Mouse (Mus musculus) heart, postnatal 36 days (tissue): ENCODE data around the gene Gm6358. TPM values are rescaled to one million over a fixed set of nuclear protein-coding genes. Genes with fewer than 3 reads are reported as not detected.
"Not testable (repeated sequence)": the region's sequence is repeated elsewhere in the genome, so short reads cannot be mapped to it uniquely, and the experiment has no call there.

Experiments
- DNase-seq, 2 experiments: peaks; one replicate each; pipeline ENCODE4 v3.0.0; 2021 to 2022
- intact Hi-C: fragments of 180-260 bp; cut with DNase I; formaldehyde crosslinking; loops from one replicate; pipeline ENCODE4 v1.15.1; 2025
- total RNA-seq, 2 experiments: library from RNA; stranded (reverse); gene quantifications; 2 replicates each; pipeline ENCODE4 v1.2.3; 2021

Gm6358 gene
- total RNA-seq: not detected

GRCm38 (mm10) chr16:89140551-89140950 lies at the start of gene Gm6358:
TSS of gene Gm6358 (plus strand) at chr16:89140851.
- intact Hi-C loops: no loop called here
- no peak for DNase-seq

GRCm38 (mm10) chr16:89150786-89151185 lies 10.1 kb downstream of the Gm6358 start, which contains the start of gene Gm10061:
TSS of gene Gm10061 (plus strand) at chr16:89151086.
- no peak for DNase-seq
- intact Hi-C loops: no loop called here

- no peak for DNase-seq
- intact Hi-C loops: no loop called here
Observed at GRCm38 (mm10) chr16:89157652-89158051, 17.0 kb downstream of the Gm6358 start, which contains the start of gene Gm9789. TSS of gene Gm9789 (plus strand) at chr16:89157952.

- DNase-seq, intact Hi-C loops: not testable (repeated sequence)
Observed at GRCm38 (mm10) chr16:89169190-89169589, 28.5 kb downstream of the Gm6358 start, which contains the start of gene Gm7735. TSS of gene Gm7735 (plus strand) at chr16:89169490.

- no peak for DNase-seq
- intact Hi-C loops: no loop called here
Observed at GRCm38 (mm10) chr16:89174435-89174834, 33.8 kb downstream of the Gm6358 start, which contains the start of gene 1110057P08Rik. TSS of gene 1110057P08Rik (plus strand) at chr16:89174735.

- no peak for DNase-seq
- intact Hi-C loops: no loop called here
Observed at GRCm38 (mm10) chr16:89188621-89189020, 48.0 kb downstream of the Gm6358 start.

Other genes with a start within 250 kb of the Gm6358 start
- gene Krtap19-5, start 244.4 kb upstream of the Gm6358 start, total RNA-seq: not detected
- gene Krtap19-9b, start 208.6 kb upstream of the Gm6358 start, total RNA-seq: not detected
- not detected for gene Krtap16-3, start 178.0 kb upstream of the Gm6358 start, total RNA-seq
- not detected for gene Krtap22-2, start 130.1 kb upstream of the Gm6358 start, total RNA-seq
- gene Gm10229, start 125.6 kb upstream of the Gm6358 start, total RNA-seq: not detected
- not detected for gene Krtap6-1, start 109.2 kb upstream of the Gm6358 start, total RNA-seq
- not detected for gene Gm10228, start 99.4 kb upstream of the Gm6358 start, total RNA-seq
- gene Krtap6-5, start 93.0 kb upstream of the Gm6358 start, total RNA-seq: not detected
- gene 1110025L11Rik, start 76.8 kb upstream of the Gm6358 start, total RNA-seq: not detected
- not detected for gene Krtap6-3, start 56.8 kb upstream of the Gm6358 start, total RNA-seq
- gene Gm10061, start 10.2 kb downstream of the Gm6358 start, total RNA-seq: not detected
- not detected for gene Gm9789, start 17.1 kb downstream of the Gm6358 start, total RNA-seq
- not detected for gene Gm7735, start 28.6 kb downstream of the Gm6358 start, total RNA-seq
- not detected for gene 1110057P08Rik, start 33.9 kb downstream of the Gm6358 start, total RNA-seq
- gene Krtap20-2, start 65.0 kb downstream of the Gm6358 start, total RNA-seq: not detected